Mouse (Mus musculus): ENCODE measurements around the gene Vmn1r196.
"Not testable (repeated sequence)": the region's sequence is repeated elsewhere in the genome, so short reads cannot be mapped to it uniquely, and the experiment has no call there.

The Vmn1r196 gene

DNA sequence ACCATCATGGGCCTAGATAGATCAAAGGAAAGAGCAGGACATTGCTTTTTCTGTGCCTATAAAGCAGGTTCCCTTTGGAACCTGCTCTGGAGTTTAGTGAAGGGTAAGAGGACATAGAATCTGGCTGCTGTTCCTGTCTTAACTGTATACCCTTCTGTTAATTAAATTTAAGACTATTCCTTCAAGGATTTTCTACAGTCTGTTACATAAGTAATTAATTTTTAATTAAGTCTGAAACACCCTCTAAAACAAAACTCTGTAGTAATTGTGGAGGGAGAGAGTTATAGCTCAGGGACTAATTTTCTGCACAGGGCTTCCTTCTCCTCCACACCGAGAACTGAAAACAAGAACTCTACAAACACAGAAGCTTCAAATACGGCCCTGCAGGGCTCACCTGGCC, at the start of gene Vmn1r196:
TSS of gene Vmn1r196 (plus strand) at position 301 of the 400 bp plus-strand sequence.
- no peak for DNase-seq

DNA sequence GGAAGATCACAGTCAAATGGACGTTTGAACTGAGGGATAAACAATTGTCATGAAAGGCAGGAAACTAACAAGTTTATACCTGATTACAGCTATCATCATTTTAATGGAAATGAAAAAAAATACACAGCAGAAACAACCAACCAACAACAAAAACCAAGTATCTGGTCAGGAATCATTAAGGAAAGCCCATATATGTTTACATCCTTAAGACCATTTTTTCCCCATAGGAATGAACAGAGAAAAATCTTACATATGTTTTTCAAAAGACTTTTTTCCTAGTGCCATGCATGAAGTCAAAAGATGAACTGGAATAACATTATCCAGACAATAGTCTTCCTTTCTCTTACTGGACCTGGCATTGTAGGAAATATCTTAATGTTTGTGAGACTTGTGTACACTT, 45.8 kb upstream of the Vmn1r196 start, which contains the start of gene Vmn1r194:
TSS of gene Vmn1r194 (plus strand) at position 301 of the 400 bp plus-strand sequence.
- DNase-seq, result no peak

DNA sequence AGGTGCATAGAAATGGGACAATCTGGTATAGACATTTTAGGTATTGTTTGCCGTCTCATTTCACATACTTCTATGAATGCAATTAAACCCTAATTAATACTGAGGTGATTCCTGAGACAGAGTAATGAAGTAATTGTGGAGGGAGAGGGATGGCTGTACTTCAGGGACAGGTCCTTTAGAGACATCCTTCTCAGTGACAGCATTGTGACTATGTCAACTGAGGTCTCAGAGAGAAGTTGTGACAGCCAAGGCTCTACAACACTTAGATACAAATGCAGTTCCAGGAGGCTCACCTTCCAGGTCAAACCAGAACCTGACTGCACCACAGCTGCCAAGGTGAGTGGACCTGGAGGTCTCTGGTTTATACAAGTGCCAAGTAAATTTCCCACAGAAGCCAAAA, 19.5 kb upstream of the Vmn1r196 start, which contains the start of gene Vmn1r195:
TSS of gene Vmn1r195 (plus strand) at position 301 of the 400 bp plus-strand sequence.
- not testable (repeated sequence) for DNase-seq

DNA sequence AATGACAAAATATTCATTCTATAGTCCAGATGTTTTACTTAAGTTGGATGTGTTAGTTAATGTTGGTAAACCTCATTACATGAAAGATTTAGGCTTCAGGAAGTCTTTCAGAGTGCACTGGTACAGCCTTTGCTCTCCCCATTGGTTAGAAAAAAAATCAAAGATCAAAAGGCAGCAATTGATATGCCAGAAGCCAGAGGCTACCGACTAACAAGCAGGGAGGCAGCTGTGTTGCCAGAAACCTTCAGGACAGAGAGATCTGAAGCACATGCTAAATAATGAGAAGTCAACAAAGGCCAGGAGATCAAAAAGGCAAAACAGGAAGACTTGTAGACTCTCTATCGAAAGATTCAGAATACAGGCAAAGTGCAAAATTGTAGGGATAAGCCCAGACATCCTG, 18.0 kb upstream of the Vmn1r196 start:
- DNase-seq, result no peak

DNA sequence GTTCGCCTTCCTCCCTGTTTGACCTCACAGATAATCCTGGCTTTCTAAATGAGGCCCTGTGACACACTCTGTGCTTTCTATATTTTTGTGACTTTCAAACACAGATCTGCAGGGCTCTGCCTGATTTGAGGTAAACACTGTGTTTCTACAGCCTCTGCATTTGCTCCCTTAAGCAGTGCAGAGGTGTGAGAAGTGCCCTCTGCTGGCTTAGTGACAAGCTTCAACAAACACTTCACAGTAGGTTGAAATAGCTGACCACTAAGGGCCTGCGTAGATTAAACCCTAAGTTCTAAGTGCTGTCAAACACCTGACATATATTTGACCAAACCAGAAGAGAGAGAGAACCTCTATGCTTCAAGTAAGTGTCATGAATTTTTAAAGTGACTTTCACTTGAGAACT, 5.1 kb upstream of the Vmn1r196 start:
- no peak for DNase-seq

DNA sequence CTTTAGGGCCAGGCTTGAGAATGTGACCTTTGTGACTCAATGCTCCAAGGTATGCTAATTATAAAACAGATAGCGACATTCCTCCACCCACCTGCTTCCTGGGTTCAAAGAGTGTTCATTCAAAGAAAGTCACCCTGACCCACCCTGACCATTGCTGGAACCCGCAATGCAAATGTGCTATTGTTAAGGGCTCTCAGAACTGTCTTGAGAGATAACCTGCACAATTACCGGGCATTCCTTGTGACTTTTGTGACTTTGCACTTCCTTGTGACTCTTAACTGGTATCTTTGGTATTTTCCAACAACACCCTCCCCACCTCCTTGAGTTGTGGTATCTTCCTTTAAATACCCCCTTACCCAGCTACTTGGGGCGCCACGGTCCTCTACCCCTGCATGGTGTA, 18.4 kb downstream of the Vmn1r196 start:
- not testable (repeated sequence) for DNase-seq

DNA sequence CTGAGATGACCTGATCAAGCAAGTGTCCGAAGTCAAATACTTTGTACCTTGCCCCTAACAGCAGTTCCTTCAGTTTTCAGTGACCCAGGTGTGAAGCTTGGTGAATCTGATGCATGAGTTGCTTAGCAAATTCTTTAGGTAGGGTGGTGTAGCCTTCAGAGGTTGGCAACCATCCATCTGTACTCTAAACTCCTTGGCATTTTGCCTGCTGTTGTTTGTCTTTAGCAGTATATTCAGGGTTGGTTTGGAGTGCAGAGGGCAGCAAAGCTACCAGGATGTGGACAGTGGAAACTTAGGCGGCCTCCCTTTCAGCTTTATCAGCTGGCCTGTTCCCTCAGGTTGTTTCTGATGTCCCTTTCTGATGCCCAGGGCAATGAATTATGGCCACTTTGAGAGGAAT, 25.6 kb downstream of the Vmn1r196 start:
- peak; percentile 18 for DNase-seq

DNA sequence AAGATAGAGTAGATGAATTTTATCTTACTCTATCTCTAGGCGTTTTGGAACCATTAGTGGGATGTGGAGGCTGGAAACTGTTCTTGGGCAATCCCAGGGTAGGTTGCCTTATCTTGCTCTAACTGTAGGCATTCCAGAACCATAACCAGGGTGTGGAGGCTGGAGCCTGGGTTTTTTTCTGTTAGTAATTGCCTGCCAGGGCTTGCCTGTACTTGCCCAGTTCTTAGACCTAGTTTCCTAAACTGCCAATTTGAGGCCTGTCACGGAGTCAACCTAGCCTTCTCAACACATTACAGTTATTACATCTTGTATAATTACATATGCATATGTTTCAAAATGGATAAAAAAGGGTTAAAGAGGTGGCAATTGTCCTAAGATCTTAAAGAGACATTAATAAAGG, 27.6 kb downstream of the Vmn1r196 start:
- no peak for DNase-seq

DNA sequence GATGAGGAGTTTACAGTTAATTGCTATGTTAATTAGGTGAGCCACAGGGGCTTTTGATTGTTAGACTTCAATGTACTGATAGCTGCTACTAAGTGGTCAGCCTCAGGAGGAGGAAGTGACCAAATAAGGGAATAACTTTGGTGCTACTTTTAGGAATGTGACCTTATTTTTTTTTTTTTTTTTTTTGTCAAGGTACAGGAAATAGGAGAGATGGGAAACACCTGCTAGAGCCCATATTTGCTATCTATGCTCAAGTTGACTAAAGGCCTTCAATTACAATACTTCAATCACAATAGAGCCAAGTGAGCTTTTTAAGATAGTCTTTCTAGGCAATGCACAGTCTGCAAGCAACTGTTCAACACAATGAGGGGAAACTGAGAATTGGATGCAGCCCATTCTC, 30.4 kb downstream of the Vmn1r196 start:
- no peak for DNase-seq

DNA sequence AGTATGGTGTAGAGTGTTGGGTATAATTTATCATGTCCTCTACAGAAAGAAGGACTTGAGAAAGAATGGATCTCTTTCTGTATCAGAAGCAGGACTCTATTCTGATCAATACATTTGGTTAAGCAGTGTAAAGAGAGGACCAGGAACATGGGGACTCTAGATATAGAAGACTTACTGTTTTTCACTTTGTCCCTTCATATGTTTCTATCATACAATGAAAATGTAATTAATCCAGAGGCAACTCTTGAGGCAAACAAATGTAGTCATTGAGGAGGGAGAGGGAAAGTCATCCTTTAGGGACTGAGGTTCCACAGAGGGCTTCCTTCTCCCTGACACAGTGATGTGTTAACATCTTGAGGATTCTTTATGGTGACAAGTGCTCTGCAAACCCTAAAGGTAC, 34.6 kb downstream of the Vmn1r196 start, which contains the start of gene Vmn1r197:
TSS of gene Vmn1r197 (plus strand) at position 301 of the 400 bp plus-strand sequence.
- DNase-seq, result no peak

DNA sequence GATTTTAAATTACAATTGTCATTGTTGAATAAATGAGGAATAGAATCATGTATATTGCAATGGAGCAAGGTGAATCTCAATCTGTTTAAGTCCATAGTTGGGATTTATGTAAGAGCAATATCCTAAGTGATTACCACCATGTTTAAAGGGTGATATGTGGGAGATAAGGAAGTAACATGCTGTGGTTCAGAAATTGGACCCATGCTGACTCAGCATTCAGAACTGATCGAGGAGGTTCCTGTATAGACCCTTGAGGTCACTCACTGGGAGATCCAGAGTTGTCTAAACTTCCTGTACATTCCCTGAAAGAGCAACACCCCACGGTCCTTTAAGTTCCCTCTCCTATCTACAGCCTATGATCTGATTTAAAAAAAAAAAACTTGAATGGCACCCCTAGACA, 43.5 kb downstream of the Vmn1r196 start:
- DNase-seq, result no peak

DNA sequence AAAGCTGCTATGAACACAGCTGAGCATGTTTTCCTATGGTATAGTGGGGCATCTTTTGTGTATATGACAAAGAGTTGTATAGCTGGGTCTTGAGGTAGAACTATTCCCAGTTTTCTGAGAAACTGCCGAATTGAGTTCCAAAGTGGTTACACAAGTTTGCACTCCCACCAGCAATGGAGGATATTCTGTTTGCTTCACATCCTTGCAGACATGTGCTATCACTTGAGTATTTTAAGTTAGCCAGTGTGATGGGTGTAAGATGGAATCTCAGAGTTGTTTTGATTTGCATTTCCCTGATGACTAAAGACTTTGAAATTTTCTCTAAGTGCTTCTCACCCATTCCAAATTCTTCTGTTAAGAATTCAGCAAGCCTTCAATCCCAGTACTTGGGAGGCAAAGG, 45.8 kb downstream of the Vmn1r196 start:
- DNase-seq, result no peak
